Mouse (Mus musculus): ENCODE measurements at regions not wholly inside any gene's neighbourhood (a gene's known extent, or its start where the extent isn't known, plus 50 kb on each side); places are given as distances from the start of the nearest gene placed in this dataset.

GRCm38 (mm10) chr2:131748791-131749190 lies 110.8 kb downstream of the Erv3 start:
- no peaks in the 10 kb centered on the region for H3K27me3 ChIP-seq (ENCODE audit: control insufficient read depth, insufficient read depth, low read length)
- H3K4me1 ChIP-seq (ENCODE audit: control insufficient read depth, insufficient read depth): peaks cover 6% of the 10 kb centered on the region; the same call in 1 of the 2 replicates
- TF ChIP-seq CTCF (IDR thresholded peaks at IDR 0.05; ENCODE audit: low read depth) (no peak), EP300 (IDR thresholded peaks at IDR 0.05; ENCODE audit: low read depth) (no peak)
- no peak overlapping the region for H3K27ac ChIP-seq (ENCODE audit: low read depth)
- H3K36me3 ChIP-seq (replicated peaks; ENCODE audit: control insufficient read depth, insufficient read depth, low read length): no peaks in the 10 kb centered on the region
- no peak overlapping the region for H3K4me3 ChIP-seq (ENCODE audit: low read depth, low read length)
- no peaks in the 10 kb centered on the region for H3K9me3 ChIP-seq (replicated peaks; ENCODE audit: control insufficient read depth, low read length)
- ATAC-seq (ENCODE audit: insufficient read depth, low read depth): no peak
- WGBS: 50% methylated on average over 10 of the region's 10 CpGs
- no peak overlapping the region for H3K9ac ChIP-seq (replicated peaks; ENCODE audit: low read depth, low read length)
- DNase-seq (ENCODE audit: low spot score): no peak
- H3K4me2 ChIP-seq (ENCODE audit: low read depth, low read length): no peak overlapping the region

- no peak for DNase-seq (ENCODE audit: low spot score)
- Histone ChIP-seq H3K4me2 (ENCODE audit: low read depth, low read length) (no peak overlapping the region), H3K4me1 (ENCODE audit: control insufficient read depth, insufficient read depth) (peaks cover 6% of the 10 kb centered on the region; the same call in 1 of the 2 replicates), H3K4me3 (ENCODE audit: low read depth, low read length) (no peak overlapping the region), H3K36me3 (replicated peaks; ENCODE audit: control insufficient read depth, insufficient read depth, low read length) (no peaks in the 10 kb centered on the region), H3K27me3 (ENCODE audit: control insufficient read depth, insufficient read depth, low read length) (no peaks in the 10 kb centered on the region), H3K27ac (ENCODE audit: low read depth) (no peak overlapping the region), H3K9me3 (replicated peaks; ENCODE audit: control insufficient read depth, low read length) (no peaks in the 10 kb centered on the region), H3K9ac (replicated peaks; ENCODE audit: low read depth, low read length) (no peak overlapping the region)
- TF ChIP-seq CTCF (IDR thresholded peaks at IDR 0.05; ENCODE audit: low read depth): no peak
- TF ChIP-seq EP300 (IDR thresholded peaks at IDR 0.05; ENCODE audit: low read depth): no peak
- WGBS: 76% methylated on average over 4 of the region's 4 CpGs
- no peak for ATAC-seq (ENCODE audit: insufficient read depth, low read depth)
Observed at GRCm38 (mm10) chr2:131747707-131748106, 111.8 kb downstream of the Erv3 start.

- Histone ChIP-seq H3K27me3 (ENCODE audit: control insufficient read depth, insufficient read depth, low read length) (no peaks in the 10 kb centered on the region), H3K4me2 (ENCODE audit: low read depth, low read length) (no peak overlapping the region), H3K4me1 (ENCODE audit: control insufficient read depth, insufficient read depth) (peaks cover 6% of the 10 kb centered on the region; the same call in 1 of the 2 replicates), H3K9me3 (replicated peaks; ENCODE audit: control insufficient read depth, low read length) (no peaks in the 10 kb centered on the region), H3K4me3 (ENCODE audit: low read depth, low read length) (no peak overlapping the region), H3K36me3 (replicated peaks; ENCODE audit: control insufficient read depth, insufficient read depth, low read length) (no peaks in the 10 kb centered on the region), H3K27ac (ENCODE audit: low read depth) (no peak overlapping the region), H3K9ac (replicated peaks; ENCODE audit: low read depth, low read length) (no peak overlapping the region)
- 85% methylated on average over 5 of the region's 5 CpGs for WGBS
- TF ChIP-seq CTCF (IDR thresholded peaks at IDR 0.05; ENCODE audit: low read depth): no peak
- no peak for TF ChIP-seq EP300 (IDR thresholded peaks at IDR 0.05; ENCODE audit: low read depth)
- ATAC-seq (ENCODE audit: insufficient read depth, low read depth): no peak
- DNase-seq (ENCODE audit: low spot score): no peak
Observed at GRCm38 (mm10) chr2:131745381-131745895, 114.1 kb downstream of the Erv3 start.

- Histone ChIP-seq H3K36me3 (replicated peaks; ENCODE audit: control insufficient read depth, insufficient read depth, low read length) (no peaks in the 10 kb centered on the region), H3K4me2 (ENCODE audit: low read depth, low read length) (no peak overlapping the region), H3K9me3 (replicated peaks; ENCODE audit: control insufficient read depth, low read length) (no peaks in the 10 kb centered on the region), H3K4me3 (ENCODE audit: low read depth, low read length) (no peak overlapping the region), H3K9ac (replicated peaks; ENCODE audit: low read depth, low read length) (no peak overlapping the region), H3K27ac (ENCODE audit: low read depth) (no peak overlapping the region), H3K27me3 (ENCODE audit: control insufficient read depth, insufficient read depth, low read length) (no peaks in the 10 kb centered on the region), H3K4me1 (ENCODE audit: control insufficient read depth, insufficient read depth) (peaks cover 6% of the 10 kb centered on the region; the same call in 1 of the 2 replicates)
- no peak for TF ChIP-seq EP300 (IDR thresholded peaks at IDR 0.05; ENCODE audit: low read depth)
- TF ChIP-seq CTCF (IDR thresholded peaks at IDR 0.05; ENCODE audit: low read depth): no peak
- DNase-seq (ENCODE audit: low spot score): no peak
- 80% methylated on average over 9 of the region's 9 CpGs for WGBS
- ATAC-seq (ENCODE audit: insufficient read depth, low read depth): no peak
Observed at GRCm38 (mm10) chr2:131744957-131745356, 114.6 kb downstream of the Erv3 start.

- Histone ChIP-seq H3K36me3 (replicated peaks; ENCODE audit: control insufficient read depth, insufficient read depth, low read length) (no peaks in the 10 kb centered on the region), H3K4me3 (ENCODE audit: low read depth, low read length) (no peak overlapping the region), H3K9ac (replicated peaks; ENCODE audit: low read depth, low read length) (no peak overlapping the region), H3K4me1 (ENCODE audit: control insufficient read depth, insufficient read depth) (no peaks in the 10 kb centered on the region), H3K27ac (ENCODE audit: low read depth) (no peak overlapping the region), H3K27me3 (ENCODE audit: control insufficient read depth, insufficient read depth, low read length) (no peaks in the 10 kb centered on the region), H3K4me2 (ENCODE audit: low read depth, low read length) (no peak overlapping the region), H3K9me3 (replicated peaks; ENCODE audit: control insufficient read depth, low read length) (no peaks in the 10 kb centered on the region)
- DNase-seq (ENCODE audit: low spot score): no peak
- TF ChIP-seq CTCF (IDR thresholded peaks at IDR 0.05; ENCODE audit: low read depth) (no peak), EP300 (IDR thresholded peaks at IDR 0.05; ENCODE audit: low read depth) (no peak)
- ATAC-seq (ENCODE audit: insufficient read depth, low read depth): no peak
- WGBS: 81% methylated on average over 5 of the region's 5 CpGs
Observed at GRCm38 (mm10) chr2:131740456-131740855, 119.1 kb downstream of the Erv3 start.

GRCm38 (mm10) chr2:131739022-131739421 lies 120.5 kb downstream of the Erv3 start:
- Histone ChIP-seq H3K4me1 (ENCODE audit: control insufficient read depth, insufficient read depth) (0 out of 2 replicates have a peak, but pooled peaks cover 3% of the 10 kb centered on the region), H3K4me2 (ENCODE audit: low read depth, low read length) (no peak overlapping the region), H3K27ac (ENCODE audit: low read depth) (no peak overlapping the region), H3K9ac (replicated peaks; ENCODE audit: low read depth, low read length) (no peak overlapping the region), H3K27me3 (ENCODE audit: control insufficient read depth, insufficient read depth, low read length) (no peaks in the 10 kb centered on the region), H3K36me3 (replicated peaks; ENCODE audit: control insufficient read depth, insufficient read depth, low read length) (no peaks in the 10 kb centered on the region), H3K4me3 (ENCODE audit: low read depth, low read length) (no peak overlapping the region), H3K9me3 (replicated peaks; ENCODE audit: control insufficient read depth, low read length) (no peaks in the 10 kb centered on the region)
- WGBS: 79% methylated on average over 4 of the region's 4 CpGs
- DNase-seq (ENCODE audit: low spot score) (no peak), ATAC-seq (ENCODE audit: insufficient read depth, low read depth) (no peak)
- TF ChIP-seq CTCF (IDR thresholded peaks at IDR 0.05; ENCODE audit: low read depth) (no peak), EP300 (IDR thresholded peaks at IDR 0.05; ENCODE audit: low read depth) (no peak)
